Mouse (Mus musculus) thymus, postnatal 4 days (tissue): Measurements from ENCODE around the gene Wdsub1.

Experiments
- DNase-seq: peaks from one replicate; pipeline ENCODE4 v3.0.0; 2021

The Wdsub1 gene

GRCm38 (mm10) chr2:59802722-59803387 lies 79.5 kb downstream of the Wdsub1 start:
- no peak for DNase-seq
